Mouse (Mus musculus): ENCODE measurements around the gene Chpt1.

- TF ChIP-seq EP300 (optimal IDR thresholded peaks at IDR 0.05): no peak
- TF ChIP-seq CTCF (IDR thresholded peaks at IDR 0.05; ENCODE audit: low read depth): no peak
Observed at GRCm38 (mm10) chr10:88522795-88523194, 18.9 kb upstream of the Chpt1 start.
